Mouse (Mus musculus) C2C12 (cell line): ENCODE data around the gene Tpcn1. TPM values are rescaled to one million over a fixed set of nuclear protein-coding genes. Genes with fewer than 3 reads are reported as not detected.

Experiments used
- H3K27me3 ChIP-seq: one replicate; pipeline ENCODE4 v1.6.1; 2011; ENCODE audit not compliant: control insufficient read depth, insufficient read depth, insufficient read length
- H3K36me3 ChIP-seq: one replicate; pipeline ENCODE4 v1.6.1; 2011; ENCODE audit not compliant: control insufficient read depth, insufficient read depth
- H3K4me3 ChIP-seq: one replicate; pipeline ENCODE4 v1.5.1; 2011; ENCODE audit warnings: mild to moderate bottlenecking, control low read depth; ENCODE audit not compliant: poor library complexity, insufficient read depth, severe bottlenecking
- H3K79me2 ChIP-seq: one replicate; pipeline ENCODE4 v1.6.1; 2011; ENCODE audit not compliant: control insufficient read depth, insufficient read depth
- H3K79me3 ChIP-seq: one replicate; pipeline ENCODE4 v1.6.1; 2011; ENCODE audit warnings: low read depth, control low read depth
- H3ac ChIP-seq: one replicate; pipeline ENCODE3; 2011; ENCODE audit warnings: low read depth; ENCODE audit not compliant: control insufficient read depth, insufficient read length
- CEBPB ChIP-seq: IDR thresholded peaks from one replicate; pipeline ENCODE4 v1.6.1; 2011; ENCODE audit warnings: low read depth, mild to moderate bottlenecking, control low read depth, moderate library complexity
- CTCF ChIP-seq: IDR thresholded peaks from one replicate; pipeline ENCODE4 v1.5.1; 2011; ENCODE audit not compliant: control insufficient read depth, insufficient read depth, insufficient read length
- FOSL1 ChIP-seq: IDR thresholded peaks from one replicate; pipeline ENCODE4 v1.8.0; 2011; ENCODE audit warnings: mild to moderate bottlenecking, low read length; ENCODE audit not compliant: poor library complexity, insufficient read depth, severe bottlenecking
- MAX ChIP-seq: IDR thresholded peaks from one replicate; pipeline ENCODE4 v1.6.1; 2011; ENCODE audit warnings: mild to moderate bottlenecking, control low read depth
- MYOD1 ChIP-seq: IDR thresholded peaks from one replicate; pipeline ENCODE4 v1.6.1; 2011; ENCODE audit warnings: low read depth; ENCODE audit not compliant: control insufficient read depth, insufficient read length
- MYOG ChIP-seq: IDR thresholded peaks from one replicate; pipeline ENCODE4 v1.6.1; 2011; ENCODE audit not compliant: control insufficient read depth, insufficient read length; ENCODE audit errors: extremely low read depth
- USF1 ChIP-seq: IDR thresholded peaks from one replicate; pipeline ENCODE4 v1.6.1; 2011; ENCODE audit warnings: low read depth, mild to moderate bottlenecking, control low read depth, moderate library complexity
- polyA plus RNA-seq: library from polyadenylated mRNA; unstranded; fragments of >200 nt; fragmentation: generic; extraction: Trizol; gene quantifications from one replicate; pipeline ENCODE4 v1.2.1, GENCODE M21; 2012; ENCODE audit warnings: missing spikeins

Gene Tpcn1
- polyA plus RNA-seq, 1 experiment, result 34.6 TPM

- no peak for TF ChIP-seq CTCF
- TF ChIP-seq MYOD1, result no peak
- TF ChIP-seq MYOG, result no peak
- TF ChIP-seq MAX, result no peak
- TF ChIP-seq USF1, result no peak
- no peak for TF ChIP-seq CEBPB
- TF ChIP-seq FOSL1, result no peak
- H3ac ChIP-seq, result no peak overlapping the region
- H3K79me2 ChIP-seq, result peaks cover 9% of the 10 kb centered on the region
- no peaks in the 10 kb centered on the region for H3K27me3 ChIP-seq
- H3K4me3 ChIP-seq, result no peak overlapping the region
- H3K36me3 ChIP-seq, result peaks cover 2% of the 10 kb centered on the region
- peaks cover 4% of the 10 kb centered on the region for H3K79me3 ChIP-seq
Observed at GRCm38 (mm10) chr5:120517552-120517951, 70.9 kb downstream of the Tpcn1 start.

GRCm38 (mm10) chr5:120516221-120516984, 72.1 kb downstream of the Tpcn1 start:
- Histone ChIP-seq H3K4me3 (no peak overlapping the region), H3K27me3 (no peaks in the 10 kb centered on the region), H3K36me3 (no peaks in the 10 kb centered on the region), H3K79me2 (peaks cover 9% of the 10 kb centered on the region), H3K79me3 (peaks cover 4% of the 10 kb centered on the region), H3ac (no peak overlapping the region)
- peak; percentile 58 for TF ChIP-seq USF1
- no peak for TF ChIP-seq CEBPB

- TF ChIP-seq MYOD1 (no peak), MYOG (no peak), CEBPB (no peak), USF1 (no peak), CTCF (no peak), FOSL1 (no peak), MAX (no peak)
- Histone ChIP-seq H3K79me2 (peaks cover 9% of the 10 kb centered on the region), H3K79me3 (peaks cover 4% of the 10 kb centered on the region), H3K27me3 (no peaks in the 10 kb centered on the region), H3K4me3 (no peak overlapping the region), H3K36me3 (no peaks in the 10 kb centered on the region), H3ac (no peak overlapping the region)
Observed at GRCm38 (mm10) chr5:120515451-120515850, 73.0 kb downstream of the Tpcn1 start.

GRCm38 (mm10) chr5:120514754-120515153, 73.7 kb downstream of the Tpcn1 start:
- H3K27me3 ChIP-seq, result no peaks in the 10 kb centered on the region

GRCm38 (mm10) chr5:120514031-120514677, 74.3 kb downstream of the Tpcn1 start:
- H3K36me3 ChIP-seq, result no peaks in the 10 kb centered on the region
- H3ac ChIP-seq, result no peak overlapping the region
- peaks cover 9% of the 10 kb centered on the region for H3K79me2 ChIP-seq
- H3K79me3 ChIP-seq, result peaks cover 4% of the 10 kb centered on the region
- peak; percentile 78 for TF ChIP-seq MYOD1
- TF ChIP-seq MAX, result no peak
- no peak for TF ChIP-seq FOSL1
- TF ChIP-seq USF1, result no peak
- peak; percentile 74 for TF ChIP-seq CEBPB
- no peak for TF ChIP-seq CTCF
- H3K27me3 ChIP-seq, result no peaks in the 10 kb centered on the region
- no peak overlapping the region for H3K4me3 ChIP-seq

More at GRCm38 (mm10) chr5:120514754-120515153, 73.7 kb downstream of the Tpcn1 start:
- no peaks in the 10 kb centered on the region for H3K36me3 ChIP-seq
- H3K4me3 ChIP-seq, result no peak overlapping the region
- peaks cover 4% of the 10 kb centered on the region for H3K79me3 ChIP-seq
- TF ChIP-seq MYOD1, result peak; percentile 20
- no peak for TF ChIP-seq FOSL1
- no peak overlapping the region for H3ac ChIP-seq
- H3K79me2 ChIP-seq, result peaks cover 9% of the 10 kb centered on the region

GRCm38 (mm10) chr5:120512911-120513555, 75.4 kb downstream of the Tpcn1 start:
- Histone ChIP-seq H3K79me3 (peaks cover 3% of the 10 kb centered on the region), H3K79me2 (peaks cover 5% of the 10 kb centered on the region), H3K36me3 (no peaks in the 10 kb centered on the region), H3ac (no peak overlapping the region), H3K27me3 (no peaks in the 10 kb centered on the region), H3K4me3 (no peak overlapping the region)
- TF ChIP-seq MYOD1 (no peak), CEBPB (no peak), MAX (no peak), MYOG (no peak), USF1 (no peak), FOSL1 (no peak), CTCF (no peak)
